Mouse (Mus musculus): ENCODE measurements around the gene P4hb. TPM values are rescaled to one million over a fixed set of nuclear protein-coding genes. Genes with fewer than 3 reads are reported as not detected.
"Not testable (repeated sequence)": the region's sequence is repeated elsewhere in the genome, so short reads cannot be mapped to it uniquely, and the experiment has no call there.

Gene P4hb
- polyA plus RNA-seq, 1 experiment from 2014 or later = 883 TPM

DNA sequence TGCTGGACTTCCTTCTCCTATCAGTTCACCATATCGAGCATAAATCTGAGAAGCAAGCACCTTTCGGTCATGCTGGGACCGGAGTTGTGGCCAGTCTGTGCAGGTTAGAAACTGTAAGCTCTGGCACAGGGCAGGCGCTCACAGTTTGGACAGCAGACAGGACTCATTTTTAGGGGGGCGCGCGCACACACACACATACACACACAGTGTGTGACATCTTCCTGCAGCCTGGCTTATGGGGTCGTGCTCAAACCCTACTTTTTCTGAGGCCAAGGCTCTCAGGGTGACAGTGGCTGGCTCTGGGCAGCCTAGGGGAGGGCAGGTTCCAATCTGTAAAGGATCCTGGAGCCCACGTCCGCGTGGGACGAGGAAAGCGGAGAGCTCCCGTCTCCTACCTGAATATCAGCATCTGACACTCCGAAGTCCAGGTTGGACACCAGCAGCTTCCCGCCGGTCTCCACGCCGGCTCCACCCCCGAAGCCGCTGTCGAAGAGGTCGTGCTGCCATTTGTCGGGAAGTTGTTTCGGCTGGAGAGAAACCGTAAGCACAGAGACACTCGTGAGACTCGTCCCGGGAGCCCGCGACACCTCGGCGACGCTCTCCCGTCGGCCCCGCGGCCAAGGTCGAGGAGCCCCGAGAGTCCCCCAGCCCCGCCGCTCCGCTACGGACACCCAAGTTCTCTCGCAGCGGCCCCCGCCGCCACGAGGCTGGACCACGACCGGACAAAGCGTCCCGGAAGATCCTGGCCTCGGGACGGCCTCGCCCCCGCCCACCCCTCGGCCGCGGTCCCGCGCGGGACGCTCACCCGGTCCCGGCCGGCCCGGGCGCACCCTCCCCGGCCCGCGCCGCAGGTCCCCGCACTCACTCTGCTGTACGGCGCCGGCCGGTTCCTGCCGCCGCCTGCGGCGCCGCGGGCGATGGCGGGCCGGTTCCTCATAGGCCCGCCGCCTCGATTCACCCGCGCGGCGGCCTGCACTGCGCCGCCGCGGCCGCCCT is 24.5 kb upstream of the P4hb start:
- Histone ChIP-seq H3K4me3 (peak overlapping the region; percentile 91), H3K9ac (peak overlapping the region; percentile 97), H3K4me1 (peaks cover 24% of the 10 kb centered on the region), H3K27ac (peak overlapping the region; percentile 89), H3K9me3 (no peaks in the 10 kb centered on the region), H3K27me3 (no peaks in the 10 kb centered on the region), H3K36me3 (peaks cover 61% of the 10 kb centered on the region), H3K4me2 (peak overlapping the region; percentile 91)
- 2% methylated on average over 99 of the region's 99 CpGs for WGBS
- ATAC-seq (ENCODE audit: borderline replicate concordance, extremely low read depth, low FRiP score, low TSS enrichment) = peak; percentile 50; the same call in 1 of the 2 replicates

DNA sequence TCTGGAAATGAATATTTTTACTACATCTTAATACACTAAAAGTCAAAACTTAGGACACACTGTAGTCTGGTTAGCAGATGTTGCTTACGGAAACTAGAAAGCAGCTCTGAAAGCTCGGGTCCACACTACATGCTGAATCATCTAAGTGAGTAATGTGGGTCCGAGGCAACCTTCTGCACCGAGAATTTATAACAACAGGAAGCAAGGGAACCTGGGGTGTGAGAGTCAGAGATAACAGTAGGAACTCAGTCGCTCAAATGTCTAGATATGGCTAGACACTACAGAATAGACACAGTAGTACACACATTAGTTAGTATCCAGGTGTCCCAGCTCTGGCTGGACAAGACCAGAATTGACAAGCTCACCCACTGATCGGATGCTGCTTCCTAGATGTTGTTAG is 15.5 kb upstream of the P4hb start:
- Histone ChIP-seq H3K4me3 (no peak overlapping the region), H3K27me3 (no peaks in the 10 kb centered on the region), H3K9me3 (no peaks in the 10 kb centered on the region), H3K4me2 (no peak overlapping the region), H3K4me1 (no peaks in the 10 kb centered on the region), H3K27ac (no peak overlapping the region), H3K36me3 (peaks cover 95% of the 10 kb centered on the region), H3K9ac (no peak overlapping the region)
- 89% methylated on average over 6 of the region's 6 CpGs for WGBS
- no peak for ATAC-seq (ENCODE audit: borderline replicate concordance, extremely low read depth, low FRiP score, low TSS enrichment)

DNA sequence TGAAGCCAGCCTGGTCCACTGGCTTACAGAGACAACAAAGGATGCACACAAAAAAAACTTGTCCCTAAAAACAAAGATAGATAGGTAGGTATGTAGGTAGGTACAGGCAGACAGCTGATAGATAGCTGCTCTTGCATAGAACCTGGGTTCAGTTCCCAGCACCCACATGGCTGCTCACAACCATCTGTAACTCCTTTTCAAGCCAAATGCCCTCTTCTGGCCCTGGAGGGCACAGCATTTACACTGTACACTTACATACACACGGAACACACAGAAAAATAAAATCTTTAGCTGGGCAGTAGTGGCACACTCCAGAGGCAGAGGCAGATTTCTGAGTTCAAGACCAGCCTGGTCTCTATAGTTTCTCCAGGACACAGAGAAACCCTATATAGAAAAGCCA is 10.9 kb upstream of the P4hb start:
- Histone ChIP-seq H3K27ac (no peak overlapping the region), H3K4me3 (no peak overlapping the region), H3K27me3 (no peaks in the 10 kb centered on the region), H3K9me3 (no peaks in the 10 kb centered on the region), H3K4me1 (peaks cover 26% of the 10 kb centered on the region), H3K4me2 (no peak overlapping the region), H3K9ac (no peak overlapping the region), H3K36me3 (peaks cover 60% of the 10 kb centered on the region)
- ATAC-seq (ENCODE audit: borderline replicate concordance, extremely low read depth, low FRiP score, low TSS enrichment) = no peak
- WGBS = 87% methylated on average over 1 of the region's 1 CpGs

DNA sequence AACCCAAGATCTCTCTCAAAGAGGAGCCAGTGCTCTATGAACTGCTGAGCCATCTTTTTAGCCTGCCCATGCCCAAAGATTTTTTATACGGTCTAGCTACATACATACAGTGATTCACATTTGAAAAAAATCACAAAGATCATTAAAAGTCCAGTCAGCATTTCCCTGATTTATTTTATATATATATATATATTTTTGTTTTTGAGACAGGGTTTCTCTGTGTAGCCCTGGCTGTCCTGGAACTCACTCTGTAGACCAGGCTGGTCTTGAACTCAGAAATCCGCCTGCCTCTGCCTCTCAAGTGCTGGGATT is 9.9 kb upstream of the P4hb start:
- WGBS = 94% methylated on average over 2 of the region's 2 CpGs
- H3K4me3 ChIP-seq; H3K4me2 ChIP-seq; H3K27ac ChIP-seq; ATAC-seq (ENCODE audit: borderline replicate concordance, extremely low read depth, low FRiP score, low TSS enrichment); H3K9ac ChIP-seq; H3K9me3 ChIP-seq; H3K27me3 ChIP-seq: not testable (repeated sequence)
- peaks cover 60% of the 10 kb centered on the region for H3K36me3 ChIP-seq
- H3K4me1 ChIP-seq = peaks cover 30% of the 10 kb centered on the region

DNA sequence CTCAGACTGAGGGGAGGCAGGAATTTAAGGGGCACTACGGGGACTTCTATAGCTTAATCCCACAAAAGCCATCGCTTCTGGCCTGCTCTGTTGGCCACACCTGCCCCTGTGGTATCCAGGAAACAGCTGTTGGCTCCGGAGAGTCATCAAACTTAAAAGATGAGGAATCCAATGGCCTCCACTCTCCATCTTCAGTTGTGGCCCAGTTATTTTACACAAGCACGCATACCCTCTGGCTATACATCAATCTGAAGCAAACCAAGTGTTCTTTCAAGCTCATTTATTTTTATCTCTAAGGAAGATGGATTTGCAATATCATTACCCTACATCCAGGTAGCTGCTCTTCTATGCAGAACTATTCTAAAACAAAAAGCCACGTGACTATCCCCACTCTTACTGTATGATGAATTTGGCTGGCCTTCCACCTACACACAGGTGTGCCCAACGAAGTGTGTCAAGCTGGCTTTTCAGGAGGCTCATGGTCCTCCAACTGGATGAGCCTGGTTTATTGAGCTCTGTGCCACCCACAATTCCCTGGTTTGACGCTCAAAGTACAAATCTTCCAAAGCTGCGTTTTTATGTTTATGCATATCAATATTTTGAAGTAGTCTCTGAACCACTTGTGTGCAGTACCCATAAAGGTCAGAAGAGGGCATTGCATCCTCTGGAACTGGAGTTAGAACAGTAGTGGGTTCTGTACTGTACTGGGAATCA is 9.4 kb upstream of the P4hb start:
- ATAC-seq (ENCODE audit: borderline replicate concordance, extremely low read depth, low FRiP score, low TSS enrichment) = no peak
- H3K36me3 ChIP-seq = peaks cover 60% of the 10 kb centered on the region

DNA sequence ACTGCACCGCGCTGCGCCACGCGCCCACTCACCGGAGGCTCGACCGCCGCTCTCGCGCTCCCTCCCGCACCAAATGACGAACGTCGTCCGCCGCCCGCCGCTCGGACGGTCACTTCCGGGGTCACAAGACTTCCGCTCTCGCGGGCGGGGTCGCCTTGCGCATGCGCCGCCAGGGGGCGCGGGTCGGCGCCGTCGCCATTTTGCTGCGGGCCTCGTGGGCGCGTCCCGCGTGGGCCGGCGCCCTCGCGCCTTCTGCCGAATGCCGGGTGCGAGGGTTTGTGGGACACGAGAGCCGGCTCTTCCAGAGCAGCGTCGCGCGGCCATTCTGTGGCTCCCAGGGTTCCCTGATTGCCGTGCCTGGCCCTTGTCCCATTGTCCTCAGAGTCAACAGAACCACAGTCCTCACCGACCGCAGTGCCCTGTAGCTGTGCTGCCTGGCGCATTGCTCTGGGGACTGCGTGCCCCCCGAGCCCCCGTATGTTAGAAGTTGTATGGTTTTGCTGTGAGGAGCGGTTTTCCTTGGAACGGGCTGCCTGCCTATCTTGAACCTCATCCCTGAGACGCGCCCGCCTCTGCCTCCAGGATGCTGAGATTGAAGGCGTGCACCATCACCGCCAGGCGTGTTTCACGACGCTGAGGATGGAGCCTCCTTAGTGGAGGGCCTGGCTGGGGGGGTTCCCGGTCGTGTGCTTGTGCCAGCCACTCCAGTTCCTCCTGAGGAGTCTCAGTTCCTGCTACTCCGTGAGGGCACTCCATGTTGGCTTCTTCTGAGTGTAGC is 8.6 kb upstream of the P4hb start, which contains the start of gene Arhgdia:
Arhgdia (minus strand) TSS at position 135 of the 778 bp plus-strand sequence.
- 5% methylated on average over 69 of the region's 75 CpGs for WGBS
- Histone ChIP-seq H3K27me3 (no peaks in the 10 kb centered on the region), H3K4me3 (peak within 1 kb of the TSS; percentile 83), H3K4me2 (peak within 1 kb of the TSS; percentile 89), H3K4me1 (peaks cover 30% of the 10 kb centered on the region), H3K36me3 (peaks cover 57% of the 10 kb centered on the region), H3K9me3 (no peaks in the 10 kb centered on the region), H3K27ac (peak within 1 kb of the TSS; percentile 94), H3K9ac (peak within 1 kb of the TSS; percentile 86)
- peak; percentile 71 for ATAC-seq (ENCODE audit: borderline replicate concordance, extremely low read depth, low FRiP score, low TSS enrichment)

More for the DNA sequence above, 9.4 kb upstream of the P4hb start:
- WGBS = 63% methylated on average over 8 of the region's 8 CpGs
- H3K4me1 ChIP-seq = peaks cover 30% of the 10 kb centered on the region
- peak overlapping the region; percentile 94 for H3K27ac ChIP-seq
- no peaks in the 10 kb centered on the region for H3K9me3 ChIP-seq
- H3K9ac ChIP-seq = peak overlapping the region; percentile 86
- peak overlapping the region; percentile 89 for H3K4me2 ChIP-seq
- peak overlapping the region; percentile 83 for H3K4me3 ChIP-seq
- no peaks in the 10 kb centered on the region for H3K27me3 ChIP-seq

DNA sequence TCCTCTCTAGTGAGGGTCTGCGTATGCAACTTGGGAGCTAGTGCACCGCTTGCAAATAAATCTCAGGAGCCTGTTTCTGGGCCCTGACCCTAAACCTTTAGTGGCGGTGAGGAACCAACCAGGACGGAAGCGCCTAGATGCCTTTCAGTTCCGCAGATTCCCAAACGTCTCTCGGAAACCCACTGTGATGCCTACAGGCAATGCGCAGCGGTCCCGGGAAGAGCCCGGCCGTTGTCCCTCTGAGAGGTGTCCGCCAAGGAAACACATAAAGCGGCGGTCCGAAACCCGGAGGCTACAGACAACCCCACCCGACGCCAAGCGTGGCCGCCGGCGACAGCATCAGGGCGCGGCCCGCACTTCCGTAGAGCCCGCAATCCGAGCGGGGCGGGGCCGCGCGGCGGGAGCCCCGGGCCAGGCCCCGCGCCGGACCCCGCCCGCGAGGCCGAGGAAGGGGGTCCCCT is 7.8 kb upstream of the P4hb start:
- ATAC-seq (ENCODE audit: borderline replicate concordance, extremely low read depth, low FRiP score, low TSS enrichment) = peak; percentile 24
- WGBS = under 1% methylated on average over 36 of the region's 44 CpGs
- Histone ChIP-seq H3K4me3 (peak overlapping the region; percentile 83), H3K9me3 (no peaks in the 10 kb centered on the region), H3K4me1 (peaks cover 30% of the 10 kb centered on the region), H3K36me3 (peaks cover 49% of the 10 kb centered on the region), H3K4me2 (peak overlapping the region; percentile 89), H3K9ac (peak overlapping the region; percentile 86), H3K27ac (peak overlapping the region; percentile 94), H3K27me3 (no peaks in the 10 kb centered on the region)

DNA sequence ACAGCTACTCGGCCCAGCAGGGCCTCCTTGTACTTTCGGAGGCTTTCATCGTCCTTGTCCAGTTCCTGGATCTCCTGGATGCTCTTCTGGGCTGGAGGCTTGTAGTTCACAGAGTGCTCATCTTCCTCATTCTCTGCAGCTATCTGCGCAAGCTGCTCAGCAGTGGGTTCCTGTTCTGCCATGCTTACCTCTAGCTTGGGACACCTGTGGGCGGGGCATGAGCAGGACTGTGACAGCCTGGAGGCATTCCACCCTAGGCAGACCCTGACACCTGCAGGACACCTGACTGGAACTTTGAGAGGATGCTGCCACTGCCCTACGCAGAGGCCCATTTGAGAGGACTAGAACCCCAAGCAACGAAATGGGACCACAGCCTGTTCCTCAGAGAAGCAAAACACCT is 7.1 kb upstream of the P4hb start:
- Histone ChIP-seq H3K27ac (peak overlapping the region; percentile 94), H3K9me3 (no peaks in the 10 kb centered on the region), H3K36me3 (peaks cover 42% of the 10 kb centered on the region), H3K27me3 (no peaks in the 10 kb centered on the region), H3K9ac (peak overlapping the region; percentile 86), H3K4me3 (peak overlapping the region; percentile 83), H3K4me1 (peaks cover 30% of the 10 kb centered on the region), H3K4me2 (peak overlapping the region; percentile 89)
- WGBS = 49% methylated on average over 7 of the region's 7 CpGs
- no peak for ATAC-seq (ENCODE audit: borderline replicate concordance, extremely low read depth, low FRiP score, low TSS enrichment)

DNA sequence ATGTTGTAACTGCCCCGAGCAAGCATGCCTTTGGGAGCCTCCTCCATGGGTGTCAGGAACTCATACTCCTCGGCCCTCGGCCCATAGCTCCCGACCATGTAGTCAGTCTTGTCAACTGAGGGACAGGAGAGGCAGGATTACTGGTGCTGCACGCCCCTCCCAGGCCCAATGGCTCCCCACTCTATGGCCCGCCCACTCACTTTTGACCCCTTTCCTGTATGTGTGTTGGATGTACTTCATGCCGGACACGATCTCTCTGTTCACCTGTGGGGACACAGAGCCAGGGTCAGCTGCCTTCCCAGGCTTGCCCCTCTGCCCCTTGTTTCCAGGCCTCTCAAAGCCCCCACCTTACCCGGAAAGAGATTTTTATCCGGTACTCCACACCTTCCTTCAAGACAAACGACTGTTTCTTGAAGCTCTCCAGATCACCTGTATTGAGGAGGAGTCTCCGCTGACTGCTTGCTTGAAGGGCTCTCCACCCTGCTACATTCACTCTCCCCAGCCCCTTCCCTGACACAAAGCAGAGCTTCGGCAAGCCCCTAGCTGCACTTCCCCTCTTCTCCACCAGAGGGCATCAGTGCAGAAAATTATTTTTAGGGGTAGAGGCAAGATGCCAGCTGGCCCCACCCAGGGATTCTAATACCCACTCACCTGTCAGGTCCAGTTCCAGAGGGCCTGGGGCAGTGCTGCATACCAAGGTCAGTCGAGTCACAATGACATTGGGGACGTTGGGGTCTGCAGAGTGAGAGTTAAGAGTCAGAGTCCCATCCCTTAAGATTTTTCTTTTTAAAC is 6.5 kb upstream of the P4hb start:
- Histone ChIP-seq H3K9ac (peak overlapping the region; percentile 86), H3K4me2 (peak overlapping the region; percentile 89), H3K4me1 (peaks cover 33% of the 10 kb centered on the region), H3K4me3 (peak overlapping the region; percentile 83), H3K36me3 (peaks cover 37% of the 10 kb centered on the region), H3K27me3 (no peaks in the 10 kb centered on the region), H3K9me3 (no peaks in the 10 kb centered on the region), H3K27ac (peak overlapping the region; percentile 94)
- WGBS = 52% methylated on average over 15 of the region's 15 CpGs
- no peak for ATAC-seq (ENCODE audit: borderline replicate concordance, extremely low read depth, low FRiP score, low TSS enrichment)

DNA sequence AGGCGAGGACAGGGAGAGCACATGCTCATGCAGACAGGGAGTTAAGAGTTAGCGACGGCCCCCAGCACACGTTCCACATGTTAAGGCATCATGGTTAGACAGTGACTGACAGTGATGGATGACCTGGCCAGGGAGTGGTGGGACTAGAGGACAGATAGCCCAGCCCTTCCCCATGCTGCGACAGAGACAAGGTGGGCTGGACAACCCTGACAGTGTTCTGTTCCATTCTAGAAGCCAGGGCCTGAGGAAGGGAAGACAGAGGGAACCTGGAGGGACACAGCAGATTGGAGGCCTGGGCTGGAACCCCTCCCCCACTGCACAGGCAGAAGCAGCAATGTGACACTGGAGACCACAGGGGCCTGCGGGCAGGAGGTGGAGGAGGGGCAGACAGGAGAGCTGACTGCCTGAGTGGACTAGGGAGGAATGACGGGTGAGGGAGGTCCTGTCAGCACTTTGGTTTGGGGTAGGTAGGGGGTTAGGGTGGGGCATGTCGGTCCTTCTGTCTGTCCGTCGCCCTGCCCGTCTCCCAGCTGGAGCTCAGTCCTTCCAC is 5.7 kb upstream of the P4hb start:
- Histone ChIP-seq H3K4me3 (no peak overlapping the region), H3K27ac (no peak overlapping the region), H3K4me2 (no peak overlapping the region), H3K9me3 (no peaks in the 10 kb centered on the region), H3K9ac (no peak overlapping the region), H3K36me3 (peaks cover 30% of the 10 kb centered on the region), H3K4me1 (peaks cover 38% of the 10 kb centered on the region), H3K27me3 (no peaks in the 10 kb centered on the region)
- WGBS = 75% methylated on average over 11 of the region's 11 CpGs
- no peak for ATAC-seq (ENCODE audit: borderline replicate concordance, extremely low read depth, low FRiP score, low TSS enrichment)

Measured in lung, embryonic 15.5 days (tissue).